Mouse (Mus musculus): ENCODE results near the gene Amigo3. TPM values are rescaled to one million over a fixed set of nuclear protein-coding genes. Genes with fewer than 3 reads are reported as not detected.

Amigo3 gene
- total RNA-seq, 1 experiment from 2014 or later = 3.3 TPM

DNA sequence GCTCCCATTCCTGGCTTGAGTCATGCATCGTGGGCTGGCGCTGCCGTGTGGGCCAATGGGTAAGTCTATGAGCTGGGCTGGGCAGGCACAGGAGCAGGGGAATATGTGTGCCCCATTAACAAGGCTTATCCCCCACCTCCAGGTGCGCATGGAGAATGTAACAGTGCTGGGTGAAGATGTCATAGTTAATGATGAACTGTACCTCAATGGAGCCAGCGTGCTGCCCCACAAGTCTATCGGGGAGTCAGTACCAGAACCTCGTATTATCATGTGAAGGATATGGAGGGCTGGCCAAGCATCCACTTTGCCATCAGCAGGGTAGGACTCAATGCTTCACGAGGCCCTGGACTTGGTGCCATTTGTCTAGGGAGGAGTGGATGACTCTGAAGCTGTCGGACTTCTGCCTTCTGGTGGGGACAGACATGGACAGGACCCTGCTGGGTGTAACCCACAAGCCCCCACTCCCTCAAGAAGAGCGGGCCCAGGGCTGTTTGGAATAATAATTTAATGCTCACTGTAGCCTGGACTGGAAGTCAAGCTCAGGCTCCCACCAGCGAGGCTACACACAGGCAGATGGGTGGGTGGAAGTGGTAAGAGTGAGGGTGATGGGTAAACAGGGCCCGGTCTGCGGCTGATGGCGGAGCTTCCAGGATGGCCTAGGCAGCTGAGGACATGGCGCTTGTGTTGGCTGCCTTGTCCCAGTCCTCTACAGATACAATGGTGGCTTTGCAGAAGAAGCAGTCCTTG, 1.6 kb upstream of the Amigo3 start:
- no peak for ATAC-seq (replicated peaks; ENCODE audit: low read depth, poor library complexity, severe bottlenecking)

DNA sequence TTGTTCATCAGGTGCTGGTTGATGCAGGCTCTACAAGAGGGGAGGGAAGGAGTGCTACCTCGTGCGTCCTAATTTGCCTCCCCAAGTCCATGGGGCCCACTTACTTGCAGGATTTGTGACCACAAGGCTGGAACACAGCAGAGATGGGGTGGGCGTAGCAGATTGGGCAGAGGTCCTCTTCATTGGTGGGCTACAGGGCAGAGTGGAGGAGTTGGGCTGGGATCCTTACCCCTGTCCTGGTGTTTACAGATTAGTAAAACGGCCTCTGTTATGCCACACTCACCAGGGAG, 1.1 kb upstream of the Amigo3 start:
- ATAC-seq (replicated peaks; ENCODE audit: low read depth, poor library complexity, severe bottlenecking) = no peak

DNA sequence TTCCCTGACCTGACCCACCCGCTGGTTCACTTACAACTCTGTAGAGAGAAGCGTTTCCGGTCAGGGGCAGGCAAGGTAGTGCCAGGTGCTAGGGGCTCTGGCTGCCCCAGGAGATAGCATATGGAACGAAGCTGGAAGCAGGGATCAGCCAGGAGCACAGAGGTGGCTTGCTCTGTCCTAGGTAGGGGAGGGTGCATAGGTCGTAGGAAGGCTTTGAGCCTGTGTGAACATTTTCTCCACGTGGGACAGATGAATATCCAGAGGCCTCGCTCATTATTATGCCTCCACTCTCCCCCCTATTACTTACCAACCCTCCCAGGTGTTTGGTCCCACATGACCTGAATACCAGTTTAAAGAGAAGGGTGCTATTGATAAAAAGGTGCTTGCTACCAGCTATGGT, 548 bp upstream of the Amigo3 start:
- no peak for ATAC-seq (replicated peaks; ENCODE audit: low read depth, poor library complexity, severe bottlenecking)

DNA sequence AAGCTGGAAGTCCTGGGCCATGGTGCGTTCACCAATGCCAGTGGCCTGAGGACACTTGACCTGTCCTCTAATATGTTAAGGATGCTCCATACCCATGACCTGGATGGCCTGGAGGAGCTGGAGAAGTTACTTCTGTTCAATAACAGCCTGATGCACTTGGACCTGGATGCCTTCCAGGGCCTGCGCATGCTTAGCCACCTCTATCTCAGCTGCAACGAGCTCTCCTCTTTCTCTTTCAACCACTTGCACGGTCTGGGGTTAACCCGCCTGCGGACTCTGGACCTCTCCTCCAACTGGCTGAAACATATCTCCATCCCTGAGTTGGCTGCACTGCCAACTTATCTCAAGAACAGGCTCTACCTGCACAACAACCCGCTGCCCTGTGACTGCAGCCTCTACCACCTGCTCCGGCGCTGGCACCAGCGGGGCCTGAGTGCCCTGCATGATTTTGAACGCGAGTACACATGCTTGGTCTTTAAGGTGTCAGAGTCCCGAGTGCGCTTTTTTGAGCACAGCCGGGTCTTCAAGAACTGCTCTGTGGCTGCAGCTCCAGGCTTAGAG, 786 bp downstream of the Amigo3 start:
- no peak for ATAC-seq (replicated peaks; ENCODE audit: low read depth, poor library complexity, severe bottlenecking)

DNA sequence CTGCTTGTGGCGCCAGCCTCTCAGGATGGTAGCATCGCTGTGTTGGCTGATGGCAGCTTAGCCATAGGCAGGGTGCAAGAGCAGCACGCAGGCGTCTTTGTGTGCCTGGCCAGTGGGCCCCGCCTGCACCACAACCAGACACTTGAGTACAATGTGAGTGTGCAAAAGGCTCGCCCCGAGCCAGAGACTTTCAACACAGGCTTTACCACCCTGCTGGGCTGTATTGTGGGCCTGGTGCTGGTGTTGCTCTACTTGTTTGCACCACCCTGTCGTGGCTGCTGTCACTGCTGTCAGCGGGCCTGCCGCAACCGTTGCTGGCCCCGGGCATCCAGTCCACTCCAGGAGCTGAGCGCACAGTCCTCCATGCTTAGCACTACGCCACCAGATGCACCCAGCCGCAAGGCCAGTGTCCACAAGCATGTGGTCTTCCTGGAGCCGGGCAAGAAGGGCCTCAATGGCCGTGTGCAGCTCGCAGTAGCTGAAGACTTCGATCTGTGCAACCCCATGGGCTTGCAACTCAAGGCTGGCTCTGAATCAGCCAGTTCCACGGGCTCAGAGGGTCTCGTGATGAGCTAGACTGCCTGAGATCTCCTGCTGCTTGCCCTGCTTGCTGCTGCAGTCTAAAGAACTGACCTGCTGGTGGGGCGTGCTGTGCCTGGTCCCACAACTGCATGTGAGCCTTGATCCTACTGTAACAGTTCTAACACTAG, 1.5 kb downstream of the Amigo3 start:
- no peak for ATAC-seq (replicated peaks; ENCODE audit: low read depth, poor library complexity, severe bottlenecking)

DNA sequence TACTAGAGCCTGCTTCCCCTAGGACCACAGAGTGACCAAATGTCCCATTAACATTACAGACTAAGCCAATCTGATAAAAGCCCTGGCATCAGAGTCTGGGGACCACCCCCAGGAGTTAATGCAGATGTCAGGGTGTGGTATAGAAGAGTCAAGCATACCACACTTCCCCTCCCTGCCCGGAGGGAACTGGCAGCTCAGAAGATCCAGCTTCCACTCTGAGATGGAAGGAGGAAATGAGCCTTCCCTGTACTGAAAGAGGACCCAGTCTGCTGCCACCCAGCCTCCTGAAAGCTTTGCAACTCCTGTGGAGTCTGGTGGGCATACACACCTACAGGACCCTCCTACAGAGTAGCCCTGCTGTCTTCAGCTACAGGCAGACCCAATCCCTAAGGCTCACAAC, 2.1 kb downstream of the Amigo3 start:
- ATAC-seq (replicated peaks; ENCODE audit: low read depth, poor library complexity, severe bottlenecking) = no peak

DNA sequence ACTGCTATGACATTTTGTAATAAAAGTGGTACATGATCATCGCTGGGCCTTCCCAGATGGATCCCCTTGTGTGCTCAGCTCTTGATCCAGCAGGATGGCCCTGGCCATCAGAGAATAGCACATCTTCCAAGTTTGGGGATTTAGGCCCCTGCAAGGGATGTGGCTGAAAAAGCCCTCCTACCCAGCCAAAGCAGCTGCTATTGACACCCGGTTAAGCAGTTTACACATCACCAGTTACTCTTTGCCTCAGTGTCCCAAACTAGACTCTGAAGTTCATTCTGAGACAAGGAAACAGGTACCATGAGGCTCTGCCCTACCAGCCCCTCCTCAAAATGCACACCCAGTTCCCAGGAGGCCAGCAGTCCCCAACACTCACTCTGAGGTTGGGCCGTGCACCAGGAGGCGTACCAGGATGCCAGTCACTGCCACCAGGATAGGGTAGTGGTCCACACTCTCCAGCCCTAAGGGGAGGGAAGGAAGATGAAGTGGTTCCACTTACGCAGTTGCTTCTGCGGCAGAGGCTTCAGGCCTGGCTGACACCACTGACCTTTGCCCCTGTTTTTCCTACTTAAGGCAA, 2.8 kb downstream of the Amigo3 start:
- no peak for ATAC-seq (replicated peaks; ENCODE audit: low read depth, poor library complexity, severe bottlenecking)

DNA sequence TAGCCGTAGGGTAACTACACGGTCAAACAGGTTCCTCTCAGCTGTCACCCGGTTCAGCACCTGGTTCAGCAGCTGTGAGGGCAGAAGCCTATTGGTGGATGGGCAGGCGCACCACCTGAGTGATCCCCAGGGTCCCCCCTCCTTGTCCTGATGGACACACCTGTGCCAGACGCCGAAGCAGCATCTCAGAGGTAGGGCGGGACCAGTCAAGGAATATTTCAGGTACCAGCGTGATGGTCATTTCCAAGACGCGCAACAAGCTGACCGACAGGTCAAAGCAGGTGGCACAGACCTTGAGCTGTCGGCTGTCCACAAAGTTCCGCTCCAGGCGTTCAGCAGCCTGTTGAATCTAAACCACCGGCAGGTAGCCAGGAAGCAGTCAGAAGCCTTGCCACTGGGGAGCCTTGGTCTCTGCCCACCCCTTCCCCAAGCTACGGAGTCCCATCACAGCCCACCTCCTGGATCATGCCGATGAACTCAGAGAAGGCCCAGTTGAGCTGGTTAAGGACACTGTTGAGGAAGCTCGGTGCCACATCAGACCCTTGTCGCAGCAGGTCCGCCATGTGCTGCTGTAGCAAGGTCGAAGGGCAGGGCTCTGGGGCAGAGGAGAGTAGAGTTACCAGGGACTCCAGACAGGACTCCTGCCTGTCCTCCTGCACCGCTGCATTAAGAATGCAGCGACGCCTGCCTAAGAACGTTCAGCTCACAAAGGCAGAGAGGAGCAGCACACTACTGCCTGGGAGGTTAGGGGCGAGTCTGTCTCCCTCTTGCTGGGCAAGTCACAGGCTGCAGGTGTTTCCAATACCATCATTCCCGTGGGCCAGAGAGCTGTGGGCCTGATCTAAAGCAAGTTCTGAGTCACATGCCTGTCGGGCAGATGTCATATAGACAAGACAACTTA, 3.7 kb downstream of the Amigo3 start:
- ATAC-seq (replicated peaks; ENCODE audit: low read depth, poor library complexity, severe bottlenecking) = no peak

DNA sequence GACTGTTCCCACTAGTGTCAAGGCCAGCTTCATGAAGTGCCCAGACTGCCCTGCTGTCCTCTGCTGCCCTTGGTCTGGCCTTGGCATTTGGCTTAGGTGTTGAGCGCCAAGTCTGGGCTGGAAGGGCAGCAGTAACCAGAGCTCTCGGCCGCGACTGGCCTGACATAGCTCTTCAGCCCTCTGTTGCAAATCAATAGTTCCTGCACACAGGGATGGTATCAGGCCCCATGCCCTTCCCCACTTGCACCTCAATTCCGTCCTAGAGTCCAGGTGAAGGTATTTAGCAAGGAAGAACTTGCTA, 4.3 kb downstream of the Amigo3 start:
- no peak for ATAC-seq (replicated peaks; ENCODE audit: low read depth, poor library complexity, severe bottlenecking)

DNA sequence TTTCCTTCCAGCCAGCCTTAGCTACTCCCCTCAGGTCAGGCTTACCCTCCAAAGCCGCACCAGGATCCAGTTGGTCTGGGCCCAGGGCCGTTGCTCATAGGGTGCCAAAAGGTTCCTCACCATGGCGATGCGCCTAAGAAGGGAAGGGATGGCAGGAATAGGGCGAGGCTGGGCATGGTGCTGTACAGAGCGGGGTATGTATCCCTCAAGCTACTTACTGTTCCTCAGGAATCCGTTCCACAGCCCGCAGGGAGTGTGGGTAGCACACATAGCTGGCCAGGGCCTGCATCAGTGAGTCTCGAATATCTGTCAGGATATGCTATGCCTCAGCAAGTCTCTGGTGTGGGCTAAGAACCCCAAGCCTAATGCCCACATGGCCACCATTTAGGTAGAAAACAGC, 5.3 kb downstream of the Amigo3 start:
- ATAC-seq (replicated peaks; ENCODE audit: low read depth, poor library complexity, severe bottlenecking) = no peak

DNA sequence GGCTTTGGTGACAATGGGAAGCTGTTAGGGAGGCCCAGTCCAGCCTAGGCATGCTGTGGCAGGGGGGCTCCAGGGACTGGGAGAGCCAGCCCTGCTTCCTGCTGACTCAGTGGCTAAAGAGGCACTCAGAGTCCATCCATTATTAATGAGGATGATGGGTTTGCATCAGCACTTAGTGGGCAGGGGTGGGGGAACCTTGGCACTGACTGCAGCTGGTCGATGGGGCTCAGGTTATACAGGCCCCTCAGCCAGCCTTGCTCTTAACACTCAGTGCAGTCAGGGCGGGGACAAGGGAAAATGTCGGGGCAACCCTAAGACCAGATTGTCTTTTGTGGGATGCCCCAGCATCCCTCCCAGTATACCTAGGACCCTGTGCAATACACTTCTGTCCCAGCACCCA, 9.2 kb downstream of the Amigo3 start:
- ATAC-seq (replicated peaks; ENCODE audit: low read depth, poor library complexity, severe bottlenecking) = no peak

DNA sequence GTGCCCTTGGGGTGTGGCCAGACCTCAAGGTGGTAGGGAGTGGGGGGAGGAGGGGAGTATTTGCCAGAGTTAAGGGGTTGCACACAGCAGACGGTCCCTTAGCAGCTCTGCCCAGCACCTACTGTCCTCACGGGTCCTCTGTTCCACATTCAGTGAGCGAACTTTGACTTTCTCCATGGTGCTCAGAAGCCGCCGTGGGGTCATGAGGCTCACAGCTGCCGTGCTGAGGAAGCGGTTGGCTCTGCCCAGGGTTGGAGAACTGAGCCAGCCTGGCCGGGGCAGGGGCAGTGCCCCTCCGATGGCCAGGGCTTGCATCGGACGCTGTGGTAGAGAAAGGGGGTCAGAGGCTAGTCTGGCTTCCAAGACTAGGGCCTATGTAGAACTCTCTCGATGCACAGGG, 10.4 kb downstream of the Amigo3 start:
- ATAC-seq (replicated peaks; ENCODE audit: low read depth, poor library complexity, severe bottlenecking) = no peak

DNA sequence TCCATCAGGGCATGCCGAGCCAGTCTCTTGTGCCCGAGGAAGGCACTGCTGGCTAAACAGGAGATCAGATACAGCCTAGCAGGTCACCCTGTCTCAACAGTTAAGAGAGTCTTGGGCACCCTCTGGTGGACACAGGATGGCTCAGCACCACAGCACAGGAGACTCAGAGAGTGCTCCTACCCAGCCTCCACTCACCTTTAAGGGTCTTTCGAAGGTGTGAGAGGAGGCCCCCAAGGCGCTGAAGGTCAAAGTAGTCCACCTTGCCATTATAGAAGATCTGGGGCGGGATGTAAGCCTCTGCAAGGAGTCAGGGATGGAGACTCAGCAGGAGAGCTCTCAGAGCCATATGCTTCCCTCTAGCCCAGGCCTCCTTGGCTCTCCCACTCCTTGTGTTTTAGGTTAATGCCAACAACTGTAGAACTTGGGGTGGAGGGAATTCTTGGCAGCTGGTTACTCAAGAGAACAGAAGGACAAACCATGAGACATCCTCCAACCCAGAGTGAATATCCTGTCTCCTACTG, 12.6 kb downstream of the Amigo3 start:
- ATAC-seq (replicated peaks; ENCODE audit: low read depth, poor library complexity, severe bottlenecking) = peak; percentile 77

DNA sequence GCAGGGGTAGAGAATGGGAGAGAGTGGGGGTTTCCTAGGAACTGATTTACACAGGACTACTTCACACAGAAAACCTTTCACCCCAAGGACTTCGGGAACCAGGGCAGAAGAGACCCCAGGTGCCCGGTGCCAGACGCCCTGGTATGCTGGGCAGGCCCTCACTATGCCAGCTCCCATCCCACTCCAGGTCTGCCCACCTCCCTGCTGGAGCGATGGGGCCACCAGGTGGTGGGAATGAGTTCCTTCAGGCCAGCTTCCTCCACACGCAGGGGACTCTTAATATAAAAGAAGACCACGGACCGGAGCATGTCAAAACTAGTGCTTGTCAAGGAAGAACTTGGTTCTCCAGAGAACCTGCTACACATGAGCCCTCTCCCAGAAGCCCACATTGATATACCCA, 14.2 kb downstream of the Amigo3 start:
- ATAC-seq (replicated peaks; ENCODE audit: low read depth, poor library complexity, severe bottlenecking) = no peak

DNA sequence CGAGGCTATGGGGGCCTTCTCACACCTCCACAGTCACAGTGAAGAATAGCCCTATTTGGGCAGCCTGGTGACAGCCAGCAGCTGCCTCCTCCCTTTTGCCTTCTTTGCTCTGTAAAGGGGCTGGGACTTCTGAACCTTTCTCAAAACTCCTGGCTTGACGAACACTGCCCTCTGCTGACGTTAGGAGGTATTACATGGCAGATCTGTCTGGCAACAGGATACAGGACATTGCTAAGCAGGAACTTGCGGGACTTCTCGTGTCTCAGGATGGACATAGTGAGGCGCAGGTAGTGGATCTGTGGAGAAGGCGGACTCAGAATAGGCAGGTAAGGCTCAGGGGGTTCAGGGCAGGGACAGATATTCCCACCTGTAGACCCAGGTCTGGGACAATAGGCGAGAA, 14.9 kb downstream of the Amigo3 start:
- peak; percentile 79 for ATAC-seq (replicated peaks; ENCODE audit: low read depth, poor library complexity, severe bottlenecking)

DNA sequence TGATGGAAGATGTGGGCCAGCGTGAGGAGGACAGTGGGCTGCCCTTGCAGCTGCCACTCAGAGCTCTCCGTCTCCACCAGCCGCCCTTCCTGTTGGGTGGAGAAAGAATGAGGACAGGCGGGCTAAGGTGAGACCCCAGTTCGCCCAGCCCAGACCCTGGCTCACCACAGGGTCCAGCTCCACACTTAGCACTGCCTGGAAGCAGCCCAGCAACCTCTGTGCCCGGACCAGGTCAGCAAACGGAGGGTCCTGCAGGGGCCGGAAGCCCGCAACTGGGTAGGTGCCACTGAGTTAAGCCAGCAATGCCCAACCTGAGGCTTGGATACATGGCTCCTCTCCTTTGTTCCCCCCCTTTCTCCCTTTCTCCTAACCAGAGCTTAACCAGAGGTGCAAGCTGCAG, 16.0 kb downstream of the Amigo3 start:
- ATAC-seq (replicated peaks; ENCODE audit: low read depth, poor library complexity, severe bottlenecking) = no peak

DNA sequence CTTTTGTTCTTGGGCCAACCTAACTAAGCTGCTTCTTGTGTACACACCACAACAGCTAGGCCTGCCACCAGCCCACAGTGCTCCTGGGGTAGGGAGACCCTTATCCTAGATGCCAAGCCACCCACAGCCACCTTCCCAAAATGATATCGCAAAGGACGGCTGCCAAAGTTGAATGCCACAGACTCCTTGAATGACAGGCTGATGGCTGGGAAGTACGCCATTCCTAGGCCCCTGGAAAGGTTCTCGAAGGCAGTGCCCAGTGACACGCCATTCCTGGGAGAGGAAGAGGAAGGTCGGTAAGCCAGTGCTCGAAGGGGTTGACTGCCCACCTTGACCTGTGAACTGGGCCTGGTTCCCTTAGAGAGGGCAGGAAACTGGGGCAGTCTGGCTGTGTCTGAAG, 16.6 kb downstream of the Amigo3 start:
- ATAC-seq (replicated peaks; ENCODE audit: low read depth, poor library complexity, severe bottlenecking) = no peak

DNA sequence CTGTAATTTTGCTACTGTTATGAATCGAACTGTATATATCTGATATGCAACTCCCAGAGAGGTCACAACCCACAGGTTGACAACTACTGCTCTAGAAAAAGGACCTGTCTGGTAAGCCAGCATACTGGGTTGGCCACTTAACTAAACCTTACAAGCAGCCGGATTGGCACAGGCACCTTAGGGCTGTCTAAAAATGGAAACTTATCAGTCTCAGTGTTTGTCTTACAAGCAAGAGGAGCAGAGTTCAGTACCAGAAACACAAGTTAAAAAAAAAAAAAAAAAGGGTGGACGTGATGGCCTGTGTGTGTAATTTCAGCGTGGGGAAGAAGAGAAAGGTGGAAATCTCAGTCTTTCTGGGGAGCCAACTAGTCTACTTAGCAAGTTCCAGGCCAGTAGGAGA, 18.8 kb downstream of the Amigo3 start:
- ATAC-seq (replicated peaks; ENCODE audit: low read depth, poor library complexity, severe bottlenecking) = no peak

DNA sequence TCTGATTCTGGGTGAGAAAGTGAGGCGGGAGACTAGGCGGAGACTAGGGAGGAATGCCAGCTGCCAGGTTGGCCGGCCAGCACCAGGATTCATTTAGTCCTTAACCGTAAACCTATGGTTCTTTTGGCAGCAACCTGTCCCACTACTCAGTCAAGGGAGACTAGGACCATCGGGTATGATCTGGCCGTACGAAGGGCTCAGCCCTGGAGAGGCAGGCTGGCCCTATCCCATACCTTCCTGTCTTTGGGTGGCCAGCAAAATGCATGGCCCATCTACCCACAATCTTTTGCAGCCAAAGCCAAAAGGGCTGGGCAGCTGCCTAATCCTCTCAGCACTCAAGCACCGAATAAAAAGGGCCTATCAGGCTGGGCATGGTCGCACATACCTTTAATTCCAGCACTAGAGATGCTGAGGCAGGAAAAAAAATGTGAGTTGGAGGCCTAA, 19.5 kb downstream of the Amigo3 start:
- ATAC-seq (replicated peaks; ENCODE audit: low read depth, poor library complexity, severe bottlenecking) = no peak

DNA sequence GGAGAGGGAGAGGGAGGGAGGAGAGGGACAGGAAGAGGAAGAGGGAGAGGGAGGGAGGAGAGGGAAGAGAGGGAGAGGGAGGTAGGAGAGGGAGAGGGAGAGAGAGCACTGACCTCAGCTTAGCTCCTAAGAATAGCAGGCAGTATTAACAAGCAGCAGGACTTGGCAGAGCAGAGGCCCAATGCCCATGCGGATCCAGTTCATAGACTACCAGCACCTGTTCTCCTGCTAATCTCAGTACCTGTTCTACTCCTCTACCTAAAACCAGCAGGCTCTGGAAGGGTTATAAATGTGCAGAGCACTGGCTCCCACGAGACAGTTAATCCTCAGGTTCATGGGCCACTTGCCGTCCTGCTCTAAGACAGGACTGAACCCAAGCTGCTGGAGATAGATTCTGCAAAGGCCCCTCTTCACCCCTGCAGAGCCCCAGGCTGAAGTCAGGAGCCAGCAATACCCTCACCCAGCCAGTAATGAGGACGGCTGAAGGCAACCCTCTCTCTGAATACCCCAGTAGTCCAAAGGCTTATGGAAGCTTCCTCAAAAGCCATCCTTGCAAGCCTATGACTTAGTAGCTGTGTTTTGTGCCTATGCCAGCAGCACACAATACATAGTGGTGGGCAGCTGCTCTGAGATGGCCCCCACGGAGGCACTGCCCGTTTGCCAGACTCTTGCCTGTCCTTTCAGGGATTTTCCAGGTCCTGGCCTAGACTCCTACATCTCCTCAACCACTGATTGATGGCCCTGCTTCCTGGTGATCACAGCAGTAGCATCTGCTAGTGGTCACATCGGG, 20.4 kb downstream of the Amigo3 start:
- no peak for ATAC-seq (replicated peaks; ENCODE audit: low read depth, poor library complexity, severe bottlenecking)

Data from common myeloid progenitor, adult 5-6 weeks (primary cell).